Mouse (Mus musculus) limb, embryonic 10.5 days (tissue): ENCODE measurements around the gene Six1. TPM values are rescaled to one million over a fixed set of nuclear protein-coding genes. Genes with fewer than 3 reads are reported as not detected.
"Not testable (repeated sequence)": the region's sequence is repeated elsewhere in the genome, so short reads cannot be mapped to it uniquely, and the experiment has no call there.

ENCODE experiments used
- DNase-seq: peaks from one replicate; pipeline ENCODE4 v3.0.0-alpha.2; 2017; ENCODE audit warnings: low spot score
- H3K27ac ChIP-seq: fragments of 300-500 bp; sonication (generic); 2 replicates; pipeline ENCODE4 v1.5.1; 2016; ENCODE audit warnings: mild to moderate bottlenecking
- H3K27me3 ChIP-seq: fragments of 300-500 bp; sonication (generic); 2 replicates; pipeline ENCODE4 v1.6.1; 2016; ENCODE audit warnings: low read depth, mild to moderate bottlenecking; ENCODE audit not compliant: poor library complexity, severe bottlenecking
- H3K36me3 ChIP-seq: fragments of 300-500 bp; sonication (generic); 2 replicates; pipeline ENCODE4 v1.6.1; 2016; ENCODE audit warnings: mild to moderate bottlenecking, moderate library complexity
- H3K4me1 ChIP-seq: fragments of 300-500 bp; sonication (generic); 2 replicates; pipeline ENCODE4 v1.6.1; 2016
- H3K4me3 ChIP-seq: fragments of 300-500 bp; sonication (generic); 2 replicates; pipeline ENCODE4 v1.5.1; 2016; ENCODE audit warnings: mild to moderate bottlenecking, moderate library complexity
- H3K9me3 ChIP-seq: fragments of 300-500 bp; sonication (generic); replicated peaks from 2 replicates; pipeline ENCODE4 v1.6.1; 2016; ENCODE audit warnings: mild to moderate bottlenecking
- WGBS: fragments of 180-500 bp; shearing (Covaris S2); methylation state at CpG from one replicate; pipeline ENCODE4 v1.1.7; 2016; 5-methylcytosine and 5-hydroxymethylcytosine counted together
- polyA plus RNA-seq: library from polyadenylated mRNA; unstranded; fragments of >200 nt; fragmentation: Nextera tagmentation; extraction: Ambion mirVana; gene quantifications from 2 replicates; pipeline ENCODE4 v1.2.1, GENCODE M21; 2016

Six1 gene
- polyA plus RNA-seq, 1 experiment from 2014 or later, result 32.6 TPM

DNA sequence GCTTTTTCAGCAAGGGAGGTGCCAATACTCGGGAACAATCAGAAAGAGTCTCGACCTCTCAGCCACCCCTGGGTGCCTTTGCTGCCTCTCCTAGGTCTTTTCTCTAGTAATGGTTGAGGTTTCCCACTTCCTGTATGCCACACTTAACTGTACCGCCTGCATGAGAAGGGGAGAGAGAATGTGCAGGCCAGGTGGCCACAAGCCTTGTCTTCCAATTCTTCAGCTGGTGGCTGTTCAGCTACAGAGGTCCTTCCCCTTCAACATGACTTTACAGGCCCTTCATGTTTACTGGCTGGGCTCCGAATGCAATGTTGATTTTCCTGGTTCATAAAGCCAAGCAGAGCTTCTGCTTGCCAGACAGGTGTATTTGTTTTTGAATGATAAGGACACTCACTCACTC lies 39.4 kb downstream of the Six1 start:
- no peaks in the 10 kb centered on the region for H3K9me3 ChIP-seq
- H3K4me3 ChIP-seq, result no peak overlapping the region
- no peak overlapping the region for H3K27ac ChIP-seq
- WGBS, result 88% methylated on average over 4 of the region's 4 CpGs
- H3K27me3 ChIP-seq, result peaks cover 6% of the 10 kb centered on the region; the same call in 1 of the 2 replicates
- no peaks in the 10 kb centered on the region for H3K36me3 ChIP-seq
- H3K4me1 ChIP-seq, result 0 out of 2 replicates have a peak, but pooled peaks cover 4% of the 10 kb centered on the region
- no peak for DNase-seq

DNA sequence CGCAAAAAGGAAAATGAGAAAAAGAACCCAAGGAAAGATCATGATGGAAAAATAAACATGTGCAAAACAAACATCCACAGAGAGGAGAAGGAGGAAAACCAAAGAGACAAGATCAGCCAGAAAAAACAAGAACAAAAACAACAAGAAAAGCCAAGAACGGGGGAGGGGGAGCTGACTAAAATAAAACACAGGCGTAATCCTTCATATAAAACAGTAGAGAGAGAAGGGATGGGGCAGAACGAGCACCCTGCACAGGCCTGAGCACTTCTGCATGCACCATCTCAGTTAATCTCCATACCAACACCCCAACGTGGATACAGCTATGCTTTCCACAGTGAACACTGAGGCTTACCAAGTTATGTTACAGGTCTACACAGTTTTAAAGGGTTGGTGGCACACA lies 40.9 kb downstream of the Six1 start:
- H3K36me3 ChIP-seq, result no peaks in the 10 kb centered on the region
- DNase-seq, result no peak
- H3K4me1 ChIP-seq, result 0 out of 2 replicates have a peak, but pooled peaks cover 4% of the 10 kb centered on the region
- no peaks in the 10 kb centered on the region for H3K9me3 ChIP-seq
- H3K27me3 ChIP-seq, result no peaks in the 10 kb centered on the region; the same call in 1 of the 2 replicates
- no peak overlapping the region for H3K27ac ChIP-seq
- 80% methylated on average over 5 of the region's 5 CpGs for WGBS
- H3K4me3 ChIP-seq, result no peak overlapping the region

DNA sequence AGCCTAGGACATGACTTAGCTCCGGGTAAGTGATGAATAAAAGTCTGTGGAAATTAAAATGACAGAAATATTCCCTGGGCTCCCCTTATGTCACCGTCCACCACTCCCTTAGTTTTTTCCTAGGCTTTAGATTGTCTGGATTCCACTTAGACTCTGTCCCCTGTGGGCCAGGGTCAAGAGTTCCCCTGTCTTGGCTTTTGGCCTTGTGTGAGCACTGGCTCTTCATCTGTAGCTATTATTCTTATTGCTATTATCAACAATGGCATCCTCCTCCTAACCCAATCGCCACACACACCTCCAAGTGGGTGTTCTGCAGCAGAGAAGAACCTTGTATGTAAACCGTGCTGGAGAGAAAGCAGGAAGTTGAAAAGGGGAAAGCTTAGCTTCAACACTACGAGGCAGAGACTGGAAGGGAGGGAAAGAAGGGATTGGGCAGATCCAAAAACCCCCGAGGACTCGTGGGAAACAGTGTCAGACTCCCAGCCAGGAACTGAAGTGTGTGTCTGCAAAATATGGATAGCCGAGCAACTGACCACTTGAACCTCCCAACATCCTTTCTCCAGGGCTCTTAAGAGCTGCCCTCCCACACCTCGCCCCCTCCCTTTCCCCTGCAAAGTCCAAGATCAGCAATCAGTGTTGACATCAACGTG lies 41.4 kb downstream of the Six1 start:
- DNase-seq, result no peak
- no peaks in the 10 kb centered on the region for H3K9me3 ChIP-seq
- no peaks in the 10 kb centered on the region for H3K36me3 ChIP-seq
- H3K27ac ChIP-seq, result no peak overlapping the region
- no peaks in the 10 kb centered on the region for H3K27me3 ChIP-seq
- H3K4me1 ChIP-seq, result 0 out of 2 replicates have a peak, but pooled peaks cover 4% of the 10 kb centered on the region
- WGBS, result 63% methylated on average over 10 of the region's 10 CpGs
- no peak overlapping the region for H3K4me3 ChIP-seq

- H3K27me3 ChIP-seq, H3K9me3 ChIP-seq, H3K27ac ChIP-seq, DNase-seq, H3K4me3 ChIP-seq, H3K36me3 ChIP-seq, H3K4me1 ChIP-seq: not testable (repeated sequence)
- 44% methylated on average over 9 of the region's 9 CpGs for WGBS
Observed at GRCm38 (mm10) chr12:73002903-73003302, 50.8 kb downstream of the Six1 start.

GRCm38 (mm10) chr12:73002281-73002680 lies 51.4 kb downstream of the Six1 start:
- WGBS, result 44% methylated on average over 17 of the region's 17 CpGs
- H3K4me1 ChIP-seq, H3K9me3 ChIP-seq, DNase-seq, H3K4me3 ChIP-seq, H3K27ac ChIP-seq, H3K27me3 ChIP-seq, H3K36me3 ChIP-seq: not testable (repeated sequence)

GRCm38 (mm10) chr12:72998105-72999001 lies 55.3 kb downstream of the Six1 start:
- no peak overlapping the region for H3K4me3 ChIP-seq
- 89% methylated on average over 4 of the region's 4 CpGs for WGBS
- no peaks in the 10 kb centered on the region for H3K9me3 ChIP-seq
- DNase-seq, result no peak
- H3K27ac ChIP-seq, result no peak overlapping the region
- H3K4me1 ChIP-seq, result no peaks in the 10 kb centered on the region
- H3K27me3 ChIP-seq, result peaks cover 7% of the 10 kb centered on the region; the same call in 1 of the 2 replicates
- no peaks in the 10 kb centered on the region for H3K36me3 ChIP-seq

GRCm38 (mm10) chr12:72996646-72997045 lies 57.0 kb downstream of the Six1 start:
- H3K27me3 ChIP-seq, result peaks cover 1% of the 10 kb centered on the region; the same call in 1 of the 2 replicates
- no peak for DNase-seq
- H3K4me1 ChIP-seq, result no peaks in the 10 kb centered on the region
- H3K4me3 ChIP-seq, result no peak overlapping the region
- 93% methylated on average over 3 of the region's 3 CpGs for WGBS
- no peaks in the 10 kb centered on the region for H3K36me3 ChIP-seq
- H3K9me3 ChIP-seq, result no peaks in the 10 kb centered on the region
- no peak overlapping the region for H3K27ac ChIP-seq

Other genes starting within 250 kb of the Six1 start
- gene Six6, start 114.0 kb downstream of the Six1 start, polyA plus RNA-seq, result not detected in 2 replicates
- 2.2 and 4.0 TPM in 2 replicates for gene 4930447C04Rik, start 113.1 kb downstream of the Six1 start, polyA plus RNA-seq
- gene Six4, start 59.6 kb upstream of the Six1 start, polyA plus RNA-seq, result 17.2 and 20.8 TPM in 2 replicates
- gene Mnat1, start 69.8 kb upstream of the Six1 start, polyA plus RNA-seq, result 37.9 and 39.7 TPM in 2 replicates
- 23.3 and 24.5 TPM in 2 replicates for gene Trmt5, start 232.8 kb upstream of the Six1 start, polyA plus RNA-seq
- gene Slc38a6, start 232.9 kb upstream of the Six1 start, polyA plus RNA-seq, result 8.6 and 10.8 TPM in 2 replicates